Mouse (Mus musculus) left cerebral cortex, postnatal 25 days (tissue): Measurements from ENCODE around the gene Birc7. TPM values are rescaled to one million over a fixed set of nuclear protein-coding genes. Genes with fewer than 3 reads are reported as not detected.

Experiments used
- DNase-seq, 2 experiments: peaks; one replicate each; pipeline ENCODE4 v3.0.0; 2022; ENCODE audit warnings: low spot score in 2 of 2, mixed read lengths in 1 of 2
- intact Hi-C: fragments of 180-260 bp; cut with DNase I; formaldehyde crosslinking; loops from one replicate; pipeline ENCODE4 v1.15.1; 2025
- total RNA-seq, 2 experiments: library from RNA; stranded (reverse); gene quantifications; 2 replicates each; pipeline ENCODE4 v1.2.3; 2021

Birc7 gene
- not detected for total RNA-seq

- intact Hi-C loops = no loop called here
- DNase-seq = no peak
These were observed at the start of gene Birc7 for GRCm38 (mm10) chr2:180928723-180929122. Gene Birc7, plus strand, starts transcription at chr2:180929023.

- DNase-seq = peak; percentile 74 to 83
- intact Hi-C loops = no loop called here
These were observed 49.3 kb upstream of the Birc7 start for GRCm38 (mm10) chr2:180879365-180880067.

- intact Hi-C loops = no loop called here
- DNase-seq = no peak
These were observed 47.5 kb upstream of the Birc7 start for GRCm38 (mm10) chr2:180881281-180881680.

- DNase-seq = no peak
- intact Hi-C loops = no loop called here
These were observed 43.6 kb upstream of the Birc7 start for GRCm38 (mm10) chr2:180885270-180885669.

GRCm38 (mm10) chr2:180889271-180889920 lies 39.4 kb upstream of the Birc7 start:
- no peak for DNase-seq
- intact Hi-C loops = no loop called here

GRCm38 (mm10) chr2:180889921-180890280 lies 38.9 kb upstream of the Birc7 start:
- no peak for DNase-seq
- intact Hi-C loops = no loop called here

GRCm38 (mm10) chr2:180890422-180891074 lies 38.3 kb upstream of the Birc7 start:
- DNase-seq = peak in 1 of 2 experiments; percentile 33
- intact Hi-C loops = no loop called here

- intact Hi-C loops = no loop called here
- DNase-seq = peak; percentile 81 to 93
These were observed 37.6 kb upstream of the Birc7 start for GRCm38 (mm10) chr2:180891075-180891834.

GRCm38 (mm10) chr2:180891835-180892323 lies 36.9 kb upstream of the Birc7 start:
- intact Hi-C loops = no loop called here
- DNase-seq = no peak

- intact Hi-C loops = loop anchor here (1.0 kb wide), 1 partner anchor 68 kb away; no protein-coding TSS in a partner anchor
These were observed 35.8 kb upstream of the Birc7 start for GRCm38 (mm10) chr2:180892841-180893521.

GRCm38 (mm10) chr2:180893537-180894028 lies 35.2 kb upstream of the Birc7 start:
- peak; percentile 45 to 62 for DNase-seq
- intact Hi-C loops = loop anchor here (1.0 kb wide), 1 partner anchor 68 kb away; no protein-coding TSS in a partner anchor

More at GRCm38 (mm10) chr2:180892841-180893521, 35.8 kb upstream of the Birc7 start:
- peak; percentile 95 to 96 for DNase-seq

GRCm38 (mm10) chr2:180894029-180894623 lies 34.7 kb upstream of the Birc7 start:
- intact Hi-C loops = no loop called here
- peak; percentile 41 to 55 for DNase-seq

GRCm38 (mm10) chr2:180894734-180895133 lies 34.1 kb upstream of the Birc7 start:
- intact Hi-C loops = loop anchor here (5.0 kb wide), 1 partner anchor 178 kb away; no protein-coding TSS in a partner anchor
- DNase-seq = peak; percentile 92 to 98

- peak in 1 of 2 experiments; percentile 53 for DNase-seq
- intact Hi-C loops = loop anchor here (5.0 kb wide), 1 partner anchor 177 kb away; no protein-coding TSS in a partner anchor
These were observed 33.5 kb upstream of the Birc7 start for GRCm38 (mm10) chr2:180895321-180895720.

GRCm38 (mm10) chr2:180895837-180896525 lies 32.8 kb upstream of the Birc7 start:
- peak; percentile 48 to 55 for DNase-seq
- intact Hi-C loops = loop anchor here (5.0 kb wide), 1 partner anchor 176 kb away; no protein-coding TSS in a partner anchor

- peak; percentile 51 to 72 for DNase-seq
- intact Hi-C loops = loop anchor here (5.0 kb wide), 1 partner anchor 175 kb away; no protein-coding TSS in a partner anchor
These were observed 31.8 kb upstream of the Birc7 start for GRCm38 (mm10) chr2:180896819-180897625.

- intact Hi-C loops = loop anchor here (5.0 kb wide), 1 partner anchor 174 kb away; no protein-coding TSS in a partner anchor
- peak; percentile 42 to 55 for DNase-seq
These were observed 31.0 kb upstream of the Birc7 start for GRCm38 (mm10) chr2:180897857-180898256.
